Mouse (Mus musculus) kidney, postnatal 4 days (tissue): ENCODE results near the gene Gm5767.

Experiments used
- DNase-seq, 2 experiments: peaks; one replicate each; pipeline ENCODE4 v3.0.0; 2021; ENCODE audit warnings: mixed read lengths in 2 of 2

Gm5767 gene

DNA sequence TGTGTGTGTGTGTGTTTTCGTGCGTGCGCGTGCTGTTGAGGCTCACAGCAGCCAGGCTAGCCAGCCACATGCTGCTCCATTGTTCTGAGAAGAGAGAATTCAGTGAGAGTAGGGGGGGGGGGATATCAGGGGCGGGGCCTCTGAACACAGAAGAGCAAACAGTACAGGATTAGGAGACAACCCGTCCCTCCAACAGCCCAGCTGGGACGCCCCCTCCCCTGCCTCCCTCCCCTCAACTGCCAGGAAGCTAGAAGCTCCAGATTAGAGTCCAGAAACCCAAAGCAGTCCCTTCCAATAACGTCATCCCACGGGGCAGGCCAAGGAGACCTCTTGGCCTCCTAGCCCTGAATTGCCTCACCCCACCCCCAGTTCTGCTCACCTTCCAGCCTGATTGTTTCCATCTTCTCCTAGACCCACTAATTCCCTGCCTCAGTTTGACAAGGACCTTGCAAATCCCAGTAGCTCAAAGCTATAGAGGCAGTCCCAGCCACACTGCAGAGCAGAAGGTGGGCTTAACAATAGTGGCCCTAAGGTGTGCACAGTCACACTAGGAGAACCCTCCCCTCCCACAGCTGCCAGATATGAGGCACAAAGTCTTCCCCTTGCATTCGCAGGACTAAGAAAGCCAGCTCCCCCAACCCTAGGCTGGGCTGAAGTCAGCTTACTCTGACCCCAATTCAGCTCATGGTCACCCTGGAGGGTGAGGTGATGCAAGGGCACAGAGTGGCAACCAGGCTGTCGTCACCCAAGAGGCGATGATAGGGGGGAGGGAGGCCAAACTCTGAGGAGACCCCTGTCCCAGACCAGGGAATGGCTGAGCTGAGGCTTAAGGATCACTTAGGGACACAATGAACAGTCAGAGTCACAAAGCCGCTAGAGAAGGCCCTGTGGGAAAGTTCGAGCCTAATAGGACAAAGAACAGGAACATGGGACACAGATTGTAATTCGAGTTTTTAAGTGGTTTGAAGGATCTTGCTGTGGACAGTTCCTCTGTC lies 10.2 kb upstream of the Gm5767 start:
- peak in 1 of 2 experiments; percentile 21 for DNase-seq

DNA sequence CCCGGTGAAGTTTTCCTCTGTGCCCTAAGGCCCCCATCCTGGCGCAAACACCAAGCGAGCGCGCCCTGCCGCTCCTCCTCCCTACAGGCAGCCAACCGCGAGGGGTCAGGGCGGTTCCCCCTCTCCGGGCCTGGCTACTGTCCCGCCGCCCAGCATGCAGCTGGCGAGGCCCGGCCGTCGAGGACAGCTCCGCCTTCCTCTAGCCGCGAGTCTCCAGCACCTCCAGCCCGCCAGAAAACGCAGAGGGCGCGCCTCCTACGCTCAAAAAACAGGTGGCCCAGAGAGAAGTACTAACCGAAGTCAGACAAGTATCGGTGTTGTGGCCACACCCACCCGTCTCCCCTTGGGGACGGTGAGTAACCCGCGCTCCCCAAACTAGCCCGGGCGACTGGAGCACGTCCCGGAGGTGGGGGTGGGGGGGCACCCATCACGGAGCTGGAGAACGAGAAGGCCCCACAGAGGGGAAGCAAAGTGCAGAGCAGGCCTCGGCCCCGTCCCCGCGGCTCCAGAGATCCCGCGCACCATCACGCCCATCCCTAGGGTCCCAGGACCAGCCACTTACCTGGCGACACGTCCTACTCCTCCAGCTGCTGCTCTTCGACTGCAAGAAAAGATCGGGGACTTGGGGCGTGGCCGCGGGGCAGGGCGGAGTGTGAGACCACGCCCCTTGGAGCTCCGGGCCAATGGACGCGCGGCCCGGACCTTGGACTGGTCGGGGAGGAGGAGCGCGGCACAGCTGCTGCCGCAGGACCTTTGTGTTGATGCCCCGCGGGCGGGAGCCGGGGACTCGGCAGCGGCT lies 8.8 kb upstream of the Gm5767 start, which contains the start of gene Carhsp1:
Carhsp1 (minus strand) TSS at position 605 of the 799 bp plus-strand sequence.
- peak; percentile 95 to 97 for DNase-seq

GRCm38 (mm10) chr16:8672350-8672687 lies 8.3 kb upstream of the Gm5767 start:
- DNase-seq: no peak

- DNase-seq: no peak
Measured at GRCm38 (mm10) chr16:8672811-8673210, 7.8 kb upstream of the Gm5767 start.

GRCm38 (mm10) chr16:8673343-8673742 lies 7.2 kb upstream of the Gm5767 start:
- no peak for DNase-seq

DNA sequence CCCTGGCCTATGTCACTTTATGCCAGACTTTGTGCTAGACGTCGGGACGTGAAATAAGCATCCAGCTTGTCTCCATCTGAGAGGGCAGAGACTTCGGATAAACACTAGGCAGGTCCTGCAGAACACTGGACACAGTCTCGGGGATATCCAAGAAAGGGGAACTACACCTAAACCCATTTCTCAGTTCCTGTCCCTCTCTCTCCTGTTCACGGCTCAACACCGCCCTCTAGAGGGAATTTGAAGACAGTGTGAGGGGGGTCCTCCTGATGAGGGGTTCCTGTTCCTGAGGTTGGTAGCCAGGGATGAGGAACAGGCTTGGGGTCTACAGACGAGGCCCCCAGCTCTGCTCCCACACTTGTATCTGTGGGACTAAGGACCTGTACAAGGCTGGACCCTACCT lies 6.4 kb upstream of the Gm5767 start:
- DNase-seq: peak; percentile 61 to 71

- DNase-seq: no peak
Measured at GRCm38 (mm10) chr16:8675559-8675958, 5.0 kb upstream of the Gm5767 start.

- no peak for DNase-seq
Measured at GRCm38 (mm10) chr16:8676228-8676627, 4.3 kb upstream of the Gm5767 start.

GRCm38 (mm10) chr16:8676800-8677199 lies 3.8 kb upstream of the Gm5767 start:
- DNase-seq: peak; percentile 63 to 67

- DNase-seq: no peak
Measured at GRCm38 (mm10) chr16:8678035-8678434, 2.5 kb upstream of the Gm5767 start.

GRCm38 (mm10) chr16:8678676-8679075 lies 1.9 kb upstream of the Gm5767 start:
- DNase-seq: no peak

DNA sequence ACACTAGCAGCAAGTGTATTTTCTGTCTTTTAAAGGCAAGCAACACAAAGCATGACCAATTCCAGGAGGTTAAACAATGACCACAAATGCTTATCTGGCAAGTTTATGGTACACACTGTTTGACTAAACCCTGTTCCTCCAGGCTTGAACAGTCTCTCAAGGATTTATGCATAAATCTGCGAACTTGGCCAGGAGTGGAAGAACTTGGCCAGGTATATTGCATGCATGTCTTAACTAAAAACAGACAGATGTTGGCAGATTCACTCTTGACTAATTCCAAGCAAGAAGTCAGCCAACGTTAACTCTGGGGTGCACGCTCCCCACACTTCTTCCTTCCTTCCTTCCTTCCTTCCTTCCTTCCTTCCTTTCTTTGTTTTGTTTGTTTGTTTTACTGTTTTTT lies 790 bp upstream of the Gm5767 start:
- no peak for DNase-seq

- DNase-seq: no peak
Measured at GRCm38 (mm10) chr16:8685087-8685486, 4.5 kb downstream of the Gm5767 start.

DNA sequence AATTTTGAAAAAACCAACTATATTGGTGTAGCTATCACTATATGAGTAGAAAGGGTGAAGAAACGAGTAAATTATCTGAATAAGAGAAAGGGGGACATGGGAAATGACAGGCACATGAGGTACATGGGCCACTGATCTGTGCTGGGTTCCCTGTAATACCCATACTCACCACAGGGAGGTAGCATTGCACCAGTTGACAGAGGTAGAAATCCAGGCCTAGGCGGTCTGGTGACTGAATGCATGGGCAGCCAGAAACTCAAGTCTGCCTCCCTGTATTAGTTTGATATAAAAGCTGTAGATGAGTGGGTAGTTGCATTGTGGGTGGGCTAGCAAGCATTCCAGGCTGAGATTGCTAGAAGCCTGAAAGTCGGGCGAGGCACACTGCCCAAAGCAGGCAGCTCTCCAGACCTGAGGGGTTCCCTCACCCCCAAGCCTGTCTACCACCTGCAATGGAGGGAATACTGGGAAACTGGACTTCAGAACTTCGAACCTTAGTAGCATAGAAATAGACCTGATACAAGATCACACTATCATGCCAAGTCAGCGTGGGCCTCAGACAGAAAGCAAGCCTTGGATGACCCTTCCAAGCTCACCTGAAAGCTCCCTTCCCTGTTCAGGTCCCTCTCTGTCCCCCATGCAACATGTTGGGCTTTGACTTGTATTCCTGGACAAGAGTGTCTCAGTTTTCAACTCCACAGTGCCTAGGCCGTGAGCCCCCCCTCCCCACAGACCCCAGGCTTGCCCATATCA lies 5.7 kb downstream of the Gm5767 start:
- DNase-seq: peak; percentile 81 to 86

DNA sequence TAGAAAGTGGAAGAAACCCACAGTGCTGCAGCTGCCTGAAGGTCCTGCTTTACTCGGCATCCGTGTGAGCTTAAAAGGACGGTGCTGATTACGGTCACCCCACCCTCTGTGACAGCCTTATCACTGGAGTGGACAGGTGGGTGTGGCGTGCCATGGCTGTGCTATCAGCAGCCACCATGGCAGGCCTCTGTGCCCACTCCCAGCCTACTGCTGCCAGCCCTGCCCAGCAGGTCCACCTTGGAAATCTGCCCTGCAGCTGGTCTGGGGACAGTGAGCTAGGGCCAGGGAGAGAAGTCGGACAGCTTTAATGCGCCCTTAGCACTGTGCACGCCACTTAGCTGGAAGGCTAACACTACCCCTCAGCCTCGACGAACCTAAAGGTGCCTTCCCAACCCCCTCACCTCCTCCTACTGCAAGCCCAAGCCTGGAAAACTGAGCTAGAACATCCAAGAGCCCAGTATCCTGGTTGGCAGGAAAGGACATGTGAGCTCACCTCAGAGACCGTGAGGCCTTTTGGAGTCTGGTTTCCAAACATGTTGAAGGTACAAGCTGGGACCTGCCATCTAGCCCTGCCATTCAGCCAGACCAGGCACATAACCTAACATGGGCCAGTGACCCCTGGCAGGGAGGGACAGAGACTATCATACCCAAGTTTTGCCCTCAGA lies 6.4 kb downstream of the Gm5767 start:
- DNase-seq: no peak

DNA sequence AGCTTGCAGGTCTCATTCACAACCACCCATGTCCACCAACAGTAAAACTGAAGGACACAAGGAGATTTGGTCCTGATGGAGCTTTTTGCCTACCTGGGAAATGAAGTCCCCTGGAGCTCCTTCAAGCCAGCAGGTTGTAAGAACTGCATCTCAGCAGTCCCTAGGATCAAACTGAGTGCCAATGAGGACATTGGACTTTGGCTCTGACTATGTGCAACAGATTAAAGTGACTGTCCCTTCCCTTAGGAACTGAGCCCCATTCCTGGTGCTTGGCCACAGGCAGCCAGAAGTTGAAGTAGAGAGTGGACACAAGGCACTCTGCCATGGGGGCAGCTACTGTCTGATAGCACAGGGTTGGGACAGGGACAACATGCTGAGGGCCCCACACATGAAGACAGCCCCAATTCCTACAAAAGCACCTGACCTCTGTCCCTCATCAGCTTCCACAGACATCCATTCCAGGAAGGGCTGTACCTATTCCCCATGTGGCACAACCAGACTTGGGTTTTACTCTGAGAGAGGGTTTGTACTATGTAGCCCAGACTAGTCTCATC lies 7.1 kb downstream of the Gm5767 start:
- DNase-seq: no peak

GRCm38 (mm10) chr16:8689979-8690656 lies 9.5 kb downstream of the Gm5767 start:
- no peak for DNase-seq

DNA sequence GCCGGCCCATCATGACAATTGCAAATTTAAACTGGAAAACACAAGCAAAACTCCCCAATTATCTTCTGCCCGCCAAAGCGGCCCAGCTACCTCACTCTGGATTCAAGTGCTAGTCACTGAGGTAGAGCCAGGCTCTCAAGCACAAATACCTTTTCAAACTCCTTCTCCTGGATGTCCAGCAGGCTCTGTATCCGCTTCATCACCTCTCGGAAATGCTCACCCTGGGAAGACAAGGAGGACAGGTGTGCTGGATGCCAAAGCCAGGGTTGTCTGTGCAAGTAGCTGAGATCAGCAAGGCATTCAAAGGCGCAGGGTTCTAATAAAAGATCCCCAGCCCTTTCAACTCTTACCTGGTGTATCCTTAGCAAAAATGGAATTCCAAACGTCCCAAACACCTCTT lies 10.6 kb downstream of the Gm5767 start:
- DNase-seq: no peak

GRCm38 (mm10) chr16:8699556-8699955 lies 19.0 kb downstream of the Gm5767 start:
- no peak for DNase-seq

GRCm38 (mm10) chr16:8700586-8700985 lies 20.0 kb downstream of the Gm5767 start:
- DNase-seq: peak; percentile 68 to 75

DNA sequence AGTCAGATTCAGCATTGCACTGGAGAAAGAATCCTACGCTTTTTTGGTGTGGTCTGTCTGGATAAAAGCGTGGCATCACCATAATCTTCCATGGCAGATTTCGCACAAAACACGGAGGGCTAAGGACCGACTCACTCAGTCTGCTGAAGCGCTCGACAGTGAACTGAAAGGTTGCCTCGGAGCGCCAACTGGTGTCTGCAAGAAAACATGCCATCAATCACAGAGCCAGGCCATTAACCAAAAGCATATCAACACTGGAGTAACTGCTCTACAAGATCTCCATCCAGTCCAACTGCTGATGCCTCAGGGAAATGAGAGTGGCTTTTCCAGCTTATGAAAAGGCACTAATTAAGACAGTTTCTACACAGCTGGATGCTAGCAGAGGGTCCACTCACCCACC lies 31.4 kb downstream of the Gm5767 start:
- DNase-seq: no peak
